Mouse (Mus musculus) c-Kit-positive CD71-positive TER-119-negative erythroid progenitor cells, embryonic 14.5 days (primary cell): ENCODE data around the gene Erich4.

ENCODE experiments used
- DNase-seq: peaks from one replicate; pipeline ENCODE4 v3.0.0-alpha.2; 2013; ENCODE audit warnings: low read depth

Erich4 gene

GRCm38 (mm10) chr7:25615706-25616011 is at the start of gene Erich4:
Gene Erich4, minus strand, starts transcription at chr7:25615892.
- DNase-seq = no peak

- peak; percentile 100 for DNase-seq
These were observed 43.2 kb upstream of the Erich4 start, which contains the start of the genes Bckdha and Exosc5 for GRCm38 (mm10) chr7:25658657-25659472. Gene Bckdha, minus strand, starts transcription at chr7:25658981. Gene Exosc5, plus strand, starts transcription at chr7:25659164.

GRCm38 (mm10) chr7:25657785-25658184 is 42.1 kb upstream of the Erich4 start:
- DNase-seq = no peak

GRCm38 (mm10) chr7:25655601-25656428 is 40.1 kb upstream of the Erich4 start:
- DNase-seq = no peak

GRCm38 (mm10) chr7:25652244-25652759 is 36.6 kb upstream of the Erich4 start:
- no peak for DNase-seq

DNA sequence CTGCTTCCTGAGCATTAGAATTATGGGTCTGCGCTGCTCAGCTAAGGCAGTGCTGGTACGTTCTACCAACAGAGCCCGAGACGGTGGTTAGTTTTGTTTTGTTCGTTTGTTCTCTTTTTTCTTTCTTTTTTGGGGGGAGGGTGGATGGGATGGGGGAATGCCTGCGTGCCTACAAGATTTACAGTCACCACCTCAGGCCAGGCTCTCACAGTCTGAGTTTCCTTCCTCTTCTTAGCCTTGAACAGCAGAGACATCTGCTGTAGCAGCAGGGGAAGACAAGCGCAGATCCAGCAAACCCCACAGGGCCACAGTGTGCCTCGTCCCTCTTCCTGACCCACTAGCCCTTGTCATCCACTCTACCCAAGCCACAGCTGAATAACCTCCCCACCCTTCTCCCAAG is 35.6 kb upstream of the Erich4 start:
- no peak for DNase-seq

GRCm38 (mm10) chr7:25649839-25650238 is 34.1 kb upstream of the Erich4 start:
- DNase-seq = no peak

DNA sequence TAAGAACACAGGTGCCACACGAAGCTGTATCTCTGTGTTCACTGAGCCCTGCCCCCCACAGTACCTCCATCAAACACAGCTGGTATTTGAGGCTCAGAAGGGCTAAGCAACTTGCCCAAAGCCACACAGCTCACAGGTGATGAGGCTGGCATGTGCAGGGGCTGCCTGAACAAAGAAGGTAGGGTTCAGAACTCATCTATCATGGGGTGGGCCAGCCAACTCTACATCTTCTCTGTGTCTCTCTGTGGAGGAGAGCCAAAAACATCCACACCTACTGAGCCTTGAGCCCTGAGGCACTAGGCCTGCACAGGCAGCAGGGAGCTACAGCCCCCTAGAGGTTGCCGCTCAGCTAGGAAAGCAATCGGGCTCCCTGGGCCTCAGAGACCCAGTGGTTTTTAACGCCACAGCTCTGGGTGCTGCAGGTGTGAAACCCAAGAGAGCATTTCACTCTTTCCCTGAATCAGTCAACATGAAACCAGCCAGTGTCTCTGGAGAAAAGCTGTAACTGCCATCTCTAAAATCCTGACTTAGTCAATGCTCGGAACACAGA is 32.0 kb upstream of the Erich4 start:
- no peak for DNase-seq

DNA sequence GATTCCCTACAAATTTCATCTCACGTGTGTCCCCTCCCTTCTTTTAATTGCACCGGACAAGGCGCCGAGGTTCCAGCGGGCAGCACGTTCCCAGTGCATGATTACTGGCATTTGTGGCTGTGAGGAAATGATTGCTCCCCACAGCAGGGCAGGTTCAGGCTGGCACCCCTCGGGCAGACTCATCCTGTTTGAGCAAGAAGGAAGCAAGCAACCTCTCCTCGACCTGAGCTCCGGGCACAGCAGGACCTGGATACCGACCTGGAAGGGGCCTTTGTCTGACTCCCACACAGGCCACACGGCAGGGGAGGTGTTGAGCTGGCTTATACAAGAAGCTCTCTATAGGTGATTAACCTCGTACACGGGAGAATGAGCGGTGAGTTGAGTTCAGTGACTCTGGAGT is 29.4 kb upstream of the Erich4 start:
- DNase-seq = no peak

GRCm38 (mm10) chr7:25644631-25645030 is 28.9 kb upstream of the Erich4 start:
- DNase-seq = no peak

DNA sequence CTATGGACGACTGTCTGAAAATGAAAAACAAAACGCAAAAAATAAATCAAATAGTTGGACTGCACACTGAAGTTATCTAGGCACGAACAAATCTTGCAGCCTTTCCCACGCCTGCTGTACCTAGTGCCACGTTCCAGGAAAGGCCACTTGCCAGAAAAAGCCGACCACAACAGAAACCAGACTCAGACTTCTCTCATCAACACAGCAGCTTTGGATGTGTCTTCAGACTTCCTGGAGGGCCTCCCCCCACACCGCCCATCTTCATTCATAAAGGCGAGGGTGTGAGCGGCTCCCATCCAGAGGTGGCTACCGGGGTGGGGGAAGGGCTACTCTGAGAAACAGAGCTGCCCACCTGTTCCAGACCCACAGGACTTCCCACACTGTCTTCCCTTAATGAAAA is 28.4 kb upstream of the Erich4 start:
- DNase-seq = no peak

GRCm38 (mm10) chr7:25639754-25640153 is 24.1 kb upstream of the Erich4 start:
- no peak for DNase-seq

GRCm38 (mm10) chr7:25637099-25637498 is 21.4 kb upstream of the Erich4 start:
- DNase-seq = no peak

- no peak for DNase-seq
These were observed 20.7 kb upstream of the Erich4 start for GRCm38 (mm10) chr7:25636373-25636772.

GRCm38 (mm10) chr7:25632679-25633078 is 17.0 kb upstream of the Erich4 start:
- no peak for DNase-seq

GRCm38 (mm10) chr7:25628323-25628620 is 12.6 kb upstream of the Erich4 start:
- no peak for DNase-seq

DNA sequence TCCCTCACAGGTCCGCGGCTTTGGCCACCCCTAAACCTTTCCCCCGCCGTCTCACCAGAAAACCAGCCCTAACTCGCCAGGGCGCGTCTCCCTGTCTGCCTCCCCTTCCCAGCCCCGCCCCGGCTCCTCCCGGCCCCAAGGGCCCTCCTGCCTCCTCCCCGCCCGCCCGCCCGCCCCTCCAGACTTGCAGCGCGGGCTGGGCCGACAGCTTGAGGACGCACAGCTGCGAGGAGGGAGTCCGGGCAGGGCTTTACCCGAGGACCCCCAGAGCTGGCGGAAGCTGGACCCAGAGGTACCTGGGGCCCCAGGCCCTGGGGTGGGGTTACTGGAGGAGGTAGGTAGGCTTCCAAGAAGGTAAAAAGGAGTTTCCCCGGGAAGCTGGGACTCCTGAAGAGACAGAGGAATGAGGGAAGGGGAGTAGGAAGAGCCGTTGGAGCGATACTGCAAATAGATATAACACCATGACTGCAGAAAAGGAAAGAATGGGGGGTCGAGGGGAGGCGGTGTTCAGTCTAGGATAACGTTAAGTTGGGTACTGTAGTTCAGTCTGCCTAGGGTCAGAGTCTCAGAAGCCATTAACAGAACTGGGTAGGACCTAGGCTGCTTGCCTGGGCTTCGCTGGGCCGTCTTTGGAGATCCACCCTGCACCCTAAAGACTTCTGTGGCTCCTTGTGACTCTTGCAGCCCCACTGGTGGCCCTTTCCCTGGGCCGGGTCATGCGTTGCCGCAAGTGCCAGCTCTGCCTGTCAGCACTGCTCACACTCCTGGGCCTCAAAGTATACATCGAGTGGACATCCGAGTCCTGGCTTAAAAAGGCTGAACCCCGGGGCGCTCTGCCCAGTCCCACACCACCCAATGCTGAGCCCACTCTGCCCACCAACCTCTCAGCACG is 12.0 kb upstream of the Erich4 start:
- peak; percentile 40 for DNase-seq

DNA sequence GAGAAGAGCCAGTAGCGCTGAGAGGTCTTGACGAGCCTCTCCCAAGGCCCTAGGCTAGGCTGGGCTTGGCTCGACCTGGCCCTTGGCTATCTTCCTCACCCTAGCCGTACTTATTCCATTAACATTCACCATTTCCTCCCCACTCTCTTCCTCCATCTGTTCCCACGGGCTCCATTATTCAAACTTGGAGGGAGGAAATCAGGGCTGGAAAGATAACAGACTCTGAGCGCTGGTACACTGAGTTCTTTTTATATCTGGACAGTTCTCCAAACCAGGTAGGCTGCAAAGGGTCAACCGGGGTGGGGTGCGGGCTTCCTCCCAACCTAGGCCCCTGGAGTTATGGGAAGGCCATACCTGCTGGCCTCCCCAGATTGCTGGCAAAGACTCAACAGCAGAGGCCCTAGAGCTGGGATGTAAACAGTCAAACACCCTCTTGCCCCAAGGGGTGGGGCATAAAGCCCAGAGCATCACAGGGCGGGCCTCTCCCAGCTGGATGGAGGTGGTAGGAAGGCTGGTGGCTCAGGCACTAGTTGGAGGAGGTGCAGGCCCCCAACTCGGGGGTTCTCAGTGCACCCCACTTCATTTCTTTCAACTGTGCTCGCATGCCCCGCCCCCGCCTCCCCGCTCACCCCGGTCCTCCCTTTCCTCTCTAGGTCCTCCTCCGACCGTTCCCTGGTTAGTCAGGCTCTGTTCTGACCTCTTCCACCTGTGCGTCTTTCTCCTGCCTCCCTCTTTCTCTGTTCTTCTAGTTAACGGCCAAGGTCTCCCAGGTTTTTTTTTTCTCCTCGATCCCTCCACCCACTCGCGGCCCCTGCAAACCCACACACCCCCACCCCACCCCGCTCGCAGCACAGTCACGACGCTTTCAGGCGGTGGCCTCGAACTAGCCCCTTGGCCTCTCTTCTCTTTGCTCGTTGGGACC is 11.1 kb upstream of the Erich4 start, which contains the start of gene B3gnt8:
Gene B3gnt8 (plus strand): TSS at position 146 of the 922 bp plus-strand sequence.
- DNase-seq = peak; percentile 23

- peak; percentile 41 for DNase-seq
These were observed 10.0 kb upstream of the Erich4 start for GRCm38 (mm10) chr7:25625594-25626250.

DNA sequence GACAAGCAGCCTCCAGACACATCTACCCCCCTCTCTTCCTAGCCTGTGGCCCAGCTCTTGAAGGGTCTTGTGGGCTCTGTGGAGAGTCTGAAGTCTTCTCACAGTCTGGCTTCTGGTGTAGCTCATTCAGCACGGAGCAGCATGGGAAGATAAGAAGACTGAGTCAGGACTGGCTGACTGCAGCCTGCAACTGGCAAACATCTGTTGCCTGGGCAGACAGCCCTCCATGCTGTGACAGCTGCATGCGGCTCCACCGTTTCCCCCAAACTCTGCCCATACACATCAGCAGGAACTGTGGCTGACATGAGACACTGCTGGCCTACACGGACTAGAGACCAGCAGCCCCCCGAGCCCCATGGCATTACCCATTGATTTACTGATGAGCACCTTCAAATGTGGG is 9.2 kb upstream of the Erich4 start:
- no peak for DNase-seq
